Mouse (Mus musculus): ENCODE measurements around the gene Trabd2b.

Gene Trabd2b

DNA sequence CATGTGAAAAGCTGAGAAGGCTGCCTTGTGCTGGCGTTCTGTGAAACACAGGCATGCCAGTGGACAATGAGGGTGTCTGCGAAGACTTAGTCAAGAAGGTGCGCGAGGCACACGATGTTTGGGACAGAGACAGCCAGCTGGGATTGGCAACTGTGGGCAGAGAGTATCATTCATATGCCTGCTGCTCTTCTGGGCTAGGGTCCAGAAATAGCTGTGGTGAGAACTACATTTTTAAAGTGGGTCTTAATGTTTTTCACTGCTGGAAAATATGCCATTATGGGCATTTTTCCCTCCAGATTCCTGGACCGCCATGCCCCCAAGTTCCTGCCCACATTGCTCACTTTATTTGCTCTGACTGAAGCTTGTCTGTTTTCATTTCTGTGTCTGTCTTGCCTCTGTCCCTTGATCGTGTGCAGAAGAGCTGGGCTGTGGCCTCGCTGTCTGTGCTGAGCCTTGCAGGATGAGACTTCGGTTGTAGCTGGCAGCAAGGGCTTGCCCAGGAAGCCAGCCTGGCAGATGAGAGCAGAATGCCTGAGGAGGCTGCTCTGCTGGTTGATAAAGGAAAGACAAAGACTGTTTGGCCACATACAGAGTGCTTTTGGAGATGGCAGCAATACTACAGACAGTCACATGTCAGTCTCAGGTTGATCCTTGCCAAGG is 42.0 kb downstream of the Trabd2b start:
- DNase-seq (ENCODE audit: low spot score), result no peak

DNA sequence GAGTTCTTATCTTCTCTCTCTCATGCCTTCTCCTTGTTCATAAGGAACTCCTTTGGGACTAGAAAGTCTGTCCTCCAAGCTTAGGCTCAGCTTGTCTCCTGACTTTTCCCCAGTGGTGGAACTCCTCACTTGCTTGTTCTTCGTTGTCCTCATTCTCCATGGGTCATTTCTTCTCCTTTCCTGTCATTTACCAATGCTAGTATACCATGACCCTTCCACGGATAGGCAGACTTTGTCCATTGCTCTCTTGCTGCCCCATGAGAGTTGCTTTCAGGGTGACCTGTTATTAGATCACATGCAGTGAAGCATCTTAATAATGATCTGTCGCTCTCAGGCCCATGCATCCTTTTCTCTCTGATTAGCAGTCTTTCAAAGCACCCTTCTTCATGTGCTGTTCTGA is 46.6 kb downstream of the Trabd2b start:
- DNase-seq (ENCODE audit: low spot score), result no peak

DNA sequence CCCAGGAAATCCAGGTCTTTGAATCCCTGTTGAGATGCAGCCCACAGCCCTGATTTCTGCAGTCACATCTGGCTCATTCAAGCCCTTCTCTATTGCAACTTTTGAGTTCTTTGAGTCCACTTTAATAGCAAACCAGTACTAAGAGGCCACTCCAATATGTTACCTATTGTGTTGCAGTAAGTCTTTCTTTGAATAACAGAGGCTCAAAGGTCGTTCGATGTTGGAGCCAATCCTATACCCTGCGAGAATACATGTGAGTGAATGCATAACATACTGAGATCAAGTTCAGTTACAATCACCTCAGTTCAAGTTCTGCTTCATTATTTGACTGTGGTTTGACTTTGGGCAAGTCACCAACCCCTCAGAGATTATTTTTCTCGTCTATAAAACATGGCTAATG is 47.5 kb downstream of the Trabd2b start:
- no peak for DNase-seq (ENCODE audit: low spot score)

GRCm38 (mm10) chr4:114454495-114455186 is 48.1 kb downstream of the Trabd2b start:
- no peak for DNase-seq (ENCODE audit: low spot score)

DNA sequence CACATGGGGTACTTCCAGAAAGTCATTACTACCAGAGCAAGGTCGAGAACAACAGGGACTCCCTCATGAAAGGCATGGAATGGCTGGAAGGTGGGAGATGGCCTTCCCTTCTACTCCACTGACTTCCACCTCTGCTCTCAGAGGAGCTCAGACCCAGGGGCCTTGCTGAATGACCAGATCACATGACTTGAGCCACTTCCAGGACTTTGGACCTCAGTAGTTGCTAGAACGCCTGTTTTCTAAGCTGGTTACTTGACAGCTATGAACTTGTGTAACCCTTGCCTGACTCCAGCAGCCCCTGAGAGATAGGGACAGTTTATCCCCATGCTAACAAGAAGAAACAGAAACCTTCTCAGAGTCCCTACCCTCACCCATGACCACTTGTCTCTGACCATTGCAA is 50.6 kb downstream of the Trabd2b start:
- DNase-seq (ENCODE audit: low spot score), result no peak

DNA sequence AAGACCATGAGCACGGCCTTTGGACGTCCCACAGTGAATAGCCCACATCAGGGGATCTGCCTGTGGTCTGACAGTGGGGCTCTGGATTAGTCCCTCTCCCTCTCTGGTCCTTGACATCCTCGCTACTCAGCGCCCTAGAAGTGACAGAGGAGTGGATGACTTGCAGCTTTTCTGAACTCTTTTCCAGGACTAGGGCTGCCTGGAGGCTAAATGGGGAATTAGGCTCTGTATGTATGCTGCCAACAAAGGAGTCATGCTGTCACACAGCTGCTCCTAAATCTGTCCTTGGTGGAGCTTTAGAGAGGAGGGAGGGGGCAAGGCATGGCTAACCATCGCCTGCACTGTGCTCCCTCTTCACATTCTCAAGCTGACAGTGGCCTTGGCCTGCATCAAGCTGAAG is 53.1 kb downstream of the Trabd2b start:
- no peak for DNase-seq (ENCODE audit: low spot score)

GRCm38 (mm10) chr4:114460401-114460800 is 53.9 kb downstream of the Trabd2b start:
- peak; percentile 70 for DNase-seq (ENCODE audit: low spot score)

DNA sequence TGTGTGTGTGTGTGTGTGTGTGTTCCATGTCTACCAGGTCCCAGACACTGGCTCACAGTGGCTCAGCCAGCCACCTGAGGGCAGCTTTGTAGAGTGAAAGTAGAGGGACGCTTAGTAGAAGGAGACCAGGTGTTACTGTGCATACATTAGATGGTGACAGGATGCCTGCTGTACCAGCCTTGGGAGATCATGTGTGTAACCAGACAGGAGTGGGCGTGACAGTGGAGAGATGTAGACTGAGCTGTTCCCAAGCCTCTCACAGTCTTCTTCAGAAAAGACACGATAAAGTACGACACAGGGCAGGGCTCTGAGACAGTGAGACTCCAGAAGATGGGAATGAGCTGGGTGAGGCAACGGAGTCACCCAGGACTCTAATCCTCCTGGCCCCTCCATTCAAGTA is 54.6 kb downstream of the Trabd2b start:
- DNase-seq (ENCODE audit: low spot score), result peak; percentile 50

DNA sequence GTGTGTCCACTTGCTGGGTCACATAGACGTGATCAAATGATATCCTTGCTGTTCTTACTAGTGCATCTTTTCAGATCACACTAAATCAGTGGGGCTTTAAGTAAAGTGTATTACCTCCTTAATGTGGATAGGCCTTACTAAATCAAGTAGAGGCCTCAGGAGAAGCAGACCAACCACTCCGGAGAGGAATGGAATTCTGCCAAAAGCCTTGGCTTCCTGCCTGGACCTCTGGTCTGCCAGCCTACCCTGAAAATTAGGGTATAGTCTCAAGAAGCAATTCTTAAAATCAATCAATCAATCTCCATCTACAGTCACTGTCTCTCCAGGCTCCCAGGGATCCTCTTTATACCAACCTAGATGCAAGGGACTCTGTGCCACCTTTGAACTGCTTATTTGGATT is 59.1 kb downstream of the Trabd2b start:
- no peak for DNase-seq (ENCODE audit: low spot score)

GRCm38 (mm10) chr4:114467371-114468094 is 61.0 kb downstream of the Trabd2b start:
- DNase-seq (ENCODE audit: low spot score), result no peak

- no peak for DNase-seq (ENCODE audit: low spot score)
Observed at GRCm38 (mm10) chr4:114468095-114468429, 61.5 kb downstream of the Trabd2b start.

DNA sequence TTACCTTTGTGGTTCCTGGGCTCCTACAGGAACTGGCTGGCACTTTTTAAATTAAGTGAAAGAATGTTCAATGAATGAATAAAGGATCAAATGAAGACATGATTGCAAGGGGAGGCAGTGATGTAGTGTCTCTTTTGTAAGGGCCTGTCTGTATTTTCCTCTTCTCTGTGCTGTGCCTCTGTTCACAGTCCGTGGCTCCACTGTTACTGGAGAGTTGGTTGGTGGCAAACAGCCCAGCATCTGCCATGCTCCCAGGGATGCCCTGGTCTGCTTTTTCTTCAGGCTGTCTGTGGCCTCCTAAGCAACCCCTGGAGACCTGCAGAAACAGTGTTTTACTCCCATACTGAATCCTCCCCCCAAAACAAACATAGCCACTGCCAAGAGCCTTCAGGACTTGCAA is 63.4 kb downstream of the Trabd2b start:
- no peak for DNase-seq (ENCODE audit: low spot score)

DNA sequence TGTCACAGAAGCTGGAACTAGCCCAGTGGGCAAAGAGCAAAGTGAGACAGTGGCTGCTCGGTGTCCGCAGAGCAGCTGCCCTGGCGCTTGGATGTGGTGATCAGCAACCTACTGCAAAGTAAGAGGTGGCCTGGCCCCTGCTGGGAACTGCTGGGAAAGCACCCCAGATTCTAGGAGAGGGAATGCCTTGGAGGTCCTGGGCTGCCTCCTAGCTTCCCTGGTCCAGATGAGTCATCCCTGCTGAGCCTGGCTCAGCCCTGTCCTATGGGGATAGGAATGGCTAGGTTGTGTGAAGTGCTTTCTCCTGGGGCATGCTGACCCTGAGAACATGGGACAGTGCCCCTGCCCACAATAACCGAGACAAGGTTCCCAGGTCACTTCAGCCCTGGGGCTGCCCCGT is 65.6 kb downstream of the Trabd2b start:
- no peak for DNase-seq (ENCODE audit: low spot score)

DNA sequence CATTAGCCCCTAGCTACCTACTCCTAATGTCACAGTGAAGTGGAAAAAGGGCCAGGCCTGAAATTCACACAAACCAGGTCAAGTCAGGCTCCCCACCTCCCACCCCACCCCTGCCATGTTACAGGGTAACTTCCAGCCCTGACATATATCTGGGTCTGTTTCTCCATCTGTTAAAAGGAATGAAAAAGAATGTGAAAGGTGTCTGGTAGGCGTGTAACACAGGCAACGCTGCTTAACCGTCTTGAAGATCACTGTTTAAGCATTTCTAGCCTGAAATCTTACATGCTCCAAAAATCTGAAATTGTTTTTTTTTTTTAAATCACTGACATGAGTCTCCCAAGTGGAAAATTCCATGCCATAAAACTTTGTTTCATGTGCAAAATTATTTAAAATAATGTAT is 69.8 kb downstream of the Trabd2b start:
- no peak for DNase-seq (ENCODE audit: low spot score)

GRCm38 (mm10) chr4:114477082-114477771 is 70.7 kb downstream of the Trabd2b start:
- no peak for DNase-seq (ENCODE audit: low spot score)

- no peak for DNase-seq (ENCODE audit: low spot score)
Observed at GRCm38 (mm10) chr4:114481518-114481917, 75.0 kb downstream of the Trabd2b start.

GRCm38 (mm10) chr4:114484173-114484572 is 77.6 kb downstream of the Trabd2b start:
- no peak for DNase-seq (ENCODE audit: low spot score)

DNA sequence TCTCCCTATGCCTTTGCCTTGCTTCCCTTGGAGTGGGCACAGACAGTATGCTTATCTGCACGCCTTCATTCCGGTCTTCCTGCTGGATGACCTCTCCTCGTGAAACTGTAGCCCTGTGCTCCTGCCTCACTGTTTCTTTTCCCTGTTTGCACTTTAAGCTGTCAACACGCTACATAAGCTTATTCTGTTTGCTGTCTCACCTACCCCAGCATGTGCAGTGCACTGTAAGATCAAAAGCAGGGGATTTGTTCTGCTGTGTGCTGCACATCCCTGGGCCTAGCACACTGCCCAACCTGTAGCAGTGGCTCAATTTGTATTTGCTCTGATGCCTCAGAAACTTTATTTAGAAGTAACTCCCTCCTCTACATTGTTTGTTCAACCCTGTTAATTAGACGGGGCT is 79.5 kb downstream of the Trabd2b start:
- DNase-seq (ENCODE audit: low spot score), result no peak

GRCm38 (mm10) chr4:114486885-114487531 is 80.5 kb downstream of the Trabd2b start:
- DNase-seq (ENCODE audit: low spot score), result no peak

DNA sequence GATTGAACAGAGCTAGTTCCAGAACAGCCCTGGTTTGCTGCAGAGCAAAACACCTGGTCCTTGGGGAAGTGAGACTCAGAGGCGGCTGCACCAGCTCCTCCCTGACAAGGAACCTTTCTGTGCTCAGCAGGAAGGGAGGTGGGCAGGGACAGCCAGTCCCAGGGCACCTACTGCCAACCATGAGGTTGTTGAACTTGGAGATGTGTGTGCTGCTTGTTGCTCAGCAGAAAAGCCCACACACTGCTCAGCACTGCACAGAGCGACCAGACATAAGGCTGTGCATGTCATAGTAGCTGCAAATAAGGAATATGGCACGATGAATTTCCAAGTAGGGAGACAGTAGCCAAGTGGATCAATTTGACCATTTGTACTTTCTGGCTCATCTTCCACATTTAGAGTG is 81.2 kb downstream of the Trabd2b start:
- DNase-seq (ENCODE audit: low spot score), result no peak

GRCm38 (mm10) chr4:114492157-114492556 is 85.6 kb downstream of the Trabd2b start:
- no peak for DNase-seq (ENCODE audit: low spot score)

DNA sequence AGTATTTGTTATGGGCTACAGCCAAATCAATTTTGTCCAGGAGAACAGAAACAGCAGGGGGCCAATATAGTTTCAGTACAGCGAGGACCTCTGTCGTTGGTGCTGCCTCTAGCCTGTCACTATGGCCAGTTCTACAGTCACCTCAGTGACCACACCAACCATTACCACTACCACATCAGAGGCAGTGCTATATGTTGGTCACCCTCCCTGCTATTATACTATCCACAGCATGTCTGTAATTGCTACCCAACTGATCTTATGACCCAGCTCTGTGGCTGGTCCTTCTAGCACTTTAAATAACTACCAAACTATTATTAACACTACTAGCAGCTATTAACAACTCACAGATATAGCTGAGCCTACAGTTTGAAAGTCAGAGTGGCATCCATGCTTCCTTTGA is 87.5 kb downstream of the Trabd2b start:
- DNase-seq (ENCODE audit: low spot score), result no peak
